Mouse (Mus musculus) neural tube, embryonic 14.5 days (tissue): ENCODE measurements around the gene Cyb5rl. TPM values are rescaled to one million over a fixed set of nuclear protein-coding genes. Genes with fewer than 3 reads are reported as not detected.
A peak's percentile ranks its signal among the peaks of the same experiment; 100 is the strongest.

Experiments
- ATAC-seq: fragments of 200-750 bp; cut with Nextera tagmentation; 2 replicates; pipeline ENCODE4 v1.8.0; 2017; ENCODE audit warnings: low read depth, mild to moderate bottlenecking, moderate TSS enrichment, moderate library complexity
- H3K27ac ChIP-seq: fragments of 300-500 bp; sonication (generic); 2 replicates; pipeline ENCODE4 v1.5.1; 2014; ENCODE audit warnings: low read depth, mild to moderate bottlenecking, control low read depth, low read length, moderate library complexity, mixed read lengths
- H3K27me3 ChIP-seq: fragments of 300-500 bp; sonication (generic); 2 replicates; pipeline ENCODE4 v1.6.1; 2014; ENCODE audit warnings: low read length; ENCODE audit not compliant: control insufficient read depth, insufficient read depth
- H3K36me3 ChIP-seq: fragments of 300-500 bp; sonication (generic); 2 replicates; pipeline ENCODE4 v1.6.1; 2014; ENCODE audit warnings: low read length, mixed read lengths; ENCODE audit not compliant: control insufficient read depth, insufficient read depth
- H3K4me1 ChIP-seq: fragments of 300-500 bp; sonication (generic); 2 replicates; pipeline ENCODE4 v1.6.1; 2014; ENCODE audit warnings: low read length; ENCODE audit not compliant: control insufficient read depth, insufficient read depth
- H3K4me2 ChIP-seq: fragments of 300-500 bp; sonication (generic); 2 replicates; pipeline ENCODE4 v1.6.1; 2014; ENCODE audit warnings: mild to moderate bottlenecking, low read depth, low read length, control low read depth
- H3K4me3 ChIP-seq: fragments of 300-500 bp; sonication (generic); 2 replicates; pipeline ENCODE4 v1.5.1; 2014; ENCODE audit warnings: low read depth, low read length, control low read depth, mixed read lengths
- H3K9ac ChIP-seq: fragments of 300-500 bp; sonication (generic); replicated peaks from 2 replicates; pipeline ENCODE4 v1.6.1; 2014; ENCODE audit warnings: low read depth, mild to moderate bottlenecking, control low read depth, low read length, mixed read lengths
- H3K9me3 ChIP-seq: fragments of 300-500 bp; sonication (generic); 2 replicates; pipeline ENCODE4 v1.6.1; 2016; ENCODE audit warnings: low read length; ENCODE audit not compliant: control insufficient read depth
- WGBS: fragments of 180-500 bp; shearing (Covaris S2); extraction: QIAGEN DNeasy Blood & Tissue Kit; methylation state at CpG from one replicate; pipeline ENCODE4 v1.1.7; 2014; 5-methylcytosine and 5-hydroxymethylcytosine counted together
- polyA plus RNA-seq: library from polyadenylated mRNA; unstranded; fragments of >200 nt; fragmentation: Nextera tagmentation; extraction: Ambion mirVana; gene quantifications from 2 replicates; pipeline ENCODE4 v1.2.1, GENCODE M21; 2014

The Cyb5rl gene
- polyA plus RNA-seq, 1 experiment from 2014 or later, result 4.8 TPM

DNA sequence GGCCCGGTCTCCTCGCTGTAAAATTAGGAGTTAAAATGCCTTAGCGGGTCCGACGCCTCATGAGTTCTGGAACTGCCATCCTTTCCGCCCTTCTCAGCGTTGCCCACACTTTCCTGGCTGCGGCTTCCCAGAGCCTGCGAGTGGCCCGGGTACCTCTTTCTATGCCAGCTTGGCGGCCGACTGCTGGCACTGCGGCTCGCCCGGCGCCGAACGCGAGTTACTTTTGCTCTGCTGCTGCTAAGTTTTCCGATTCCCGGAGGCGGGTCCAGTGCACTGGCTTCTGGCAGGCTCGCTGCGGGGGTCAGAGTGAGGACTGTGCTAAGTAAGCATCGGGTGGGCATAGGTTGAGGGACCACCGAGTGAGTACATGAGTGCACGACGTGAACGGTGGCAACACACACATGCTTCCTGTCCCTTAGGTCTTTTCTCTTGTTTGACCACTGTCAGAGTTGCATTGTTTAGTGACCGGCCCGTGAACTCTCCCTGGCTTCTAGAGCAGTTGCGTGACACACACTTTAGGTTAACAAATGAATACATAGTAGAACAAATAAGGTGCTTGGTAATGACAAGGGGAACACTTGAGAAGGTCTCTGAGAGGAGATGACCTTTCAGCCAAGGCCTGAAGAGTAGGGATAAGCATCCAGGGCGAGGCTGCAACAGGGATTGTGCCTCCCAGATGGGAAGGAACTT, 508 bp downstream of the Cyb5rl start:
- WGBS, result 2% methylated on average over 33 of the region's 33 CpGs
- H3K4me2 ChIP-seq, result peak overlapping the region; percentile 94
- H3K9ac ChIP-seq, result peak overlapping the region; percentile 44
- no peaks in the 10 kb centered on the region; the same call in 1 of the 2 replicates for H3K27me3 ChIP-seq
- peaks cover 12% of the 10 kb centered on the region for H3K4me1 ChIP-seq
- H3K27ac ChIP-seq, result no peak overlapping the region
- peak; percentile 41 for ATAC-seq
- H3K9me3 ChIP-seq, result no peaks in the 10 kb centered on the region
- peak overlapping the region; percentile 77 for H3K4me3 ChIP-seq
- peaks cover 3% of the 10 kb centered on the region; the same call in 1 of the 2 replicates for H3K36me3 ChIP-seq

GRCm38 (mm10) chr4:107072343-107072742, 5.6 kb downstream of the Cyb5rl start:
- H3K9ac ChIP-seq, result no peak overlapping the region
- 90% methylated on average over 9 of the region's 9 CpGs for WGBS
- no peaks in the 10 kb centered on the region for H3K27me3 ChIP-seq
- H3K36me3 ChIP-seq, result no peaks in the 10 kb centered on the region
- peaks cover 3% of the 10 kb centered on the region; the same call in 1 of the 2 replicates for H3K4me1 ChIP-seq
- no peak overlapping the region for H3K4me2 ChIP-seq
- ATAC-seq, result no peak
- H3K4me3 ChIP-seq, result no peak overlapping the region
- no peaks in the 10 kb centered on the region for H3K9me3 ChIP-seq
- no peak overlapping the region for H3K27ac ChIP-seq

- no peaks in the 10 kb centered on the region for H3K27me3 ChIP-seq
- WGBS, result 84% methylated on average over 5 of the region's 5 CpGs
- no peak overlapping the region for H3K4me3 ChIP-seq
- ATAC-seq, result no peak
- H3K9me3 ChIP-seq, result no peaks in the 10 kb centered on the region
- H3K27ac ChIP-seq, result no peak overlapping the region
- H3K9ac ChIP-seq, result no peak overlapping the region
- H3K4me1 ChIP-seq, result no peaks in the 10 kb centered on the region
- H3K36me3 ChIP-seq, result no peaks in the 10 kb centered on the region
- H3K4me2 ChIP-seq, result no peak overlapping the region
Measured at GRCm38 (mm10) chr4:107075456-107075855, 8.7 kb downstream of the Cyb5rl start.

DNA sequence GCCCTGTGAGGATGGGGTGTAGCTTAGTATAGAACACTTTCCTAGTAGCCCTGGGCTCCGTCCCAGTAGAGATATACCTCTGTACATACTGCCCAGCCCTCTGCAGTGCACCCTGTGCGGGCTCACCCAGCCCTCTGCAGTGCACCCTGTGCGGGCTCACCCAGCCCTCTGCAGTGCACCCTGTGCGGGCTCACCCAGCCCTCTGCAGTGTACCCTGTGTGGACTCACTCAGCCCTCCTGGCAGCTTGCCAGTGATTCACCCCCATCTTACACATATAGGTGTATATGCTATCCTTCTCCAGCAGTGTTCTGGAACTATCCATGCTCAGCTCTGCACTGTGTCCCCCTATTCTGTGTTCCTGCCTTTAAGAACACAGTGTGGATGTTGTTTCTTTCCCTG, 12.1 kb downstream of the Cyb5rl start:
- no peak overlapping the region for H3K9ac ChIP-seq
- no peak overlapping the region for H3K4me3 ChIP-seq
- no peaks in the 10 kb centered on the region for H3K27me3 ChIP-seq
- no peaks in the 10 kb centered on the region for H3K36me3 ChIP-seq
- H3K4me1 ChIP-seq, result no peaks in the 10 kb centered on the region
- no peak for ATAC-seq
- no peaks in the 10 kb centered on the region for H3K9me3 ChIP-seq
- H3K4me2 ChIP-seq, result no peak overlapping the region
- WGBS, result 92% methylated on average over 4 of the region's 4 CpGs
- H3K27ac ChIP-seq, result no peak overlapping the region

GRCm38 (mm10) chr4:107079716-107080115, 12.9 kb downstream of the Cyb5rl start:
- ATAC-seq, result no peak
- no peaks in the 10 kb centered on the region for H3K27me3 ChIP-seq
- no peaks in the 10 kb centered on the region for H3K9me3 ChIP-seq
- H3K4me2 ChIP-seq, result no peak overlapping the region
- H3K27ac ChIP-seq, result no peak overlapping the region
- no peak overlapping the region for H3K9ac ChIP-seq
- peaks cover 5% of the 10 kb centered on the region; the same call in 1 of the 2 replicates for H3K4me1 ChIP-seq
- H3K4me3 ChIP-seq, result no peak overlapping the region
- H3K36me3 ChIP-seq, result no peaks in the 10 kb centered on the region

- no peaks in the 10 kb centered on the region for H3K36me3 ChIP-seq
- no peak for ATAC-seq
- no peaks in the 10 kb centered on the region for H3K9me3 ChIP-seq
- H3K27me3 ChIP-seq, result no peaks in the 10 kb centered on the region
- no peak overlapping the region for H3K9ac ChIP-seq
- H3K4me1 ChIP-seq, result peaks cover 8% of the 10 kb centered on the region; the same call in 1 of the 2 replicates
- no peak overlapping the region for H3K27ac ChIP-seq
- WGBS, result 87% methylated on average over 3 of the region's 3 CpGs
- H3K4me2 ChIP-seq, result no peak overlapping the region
- H3K4me3 ChIP-seq, result no peak overlapping the region
Measured at GRCm38 (mm10) chr4:107082185-107082584, 15.4 kb downstream of the Cyb5rl start.

DNA sequence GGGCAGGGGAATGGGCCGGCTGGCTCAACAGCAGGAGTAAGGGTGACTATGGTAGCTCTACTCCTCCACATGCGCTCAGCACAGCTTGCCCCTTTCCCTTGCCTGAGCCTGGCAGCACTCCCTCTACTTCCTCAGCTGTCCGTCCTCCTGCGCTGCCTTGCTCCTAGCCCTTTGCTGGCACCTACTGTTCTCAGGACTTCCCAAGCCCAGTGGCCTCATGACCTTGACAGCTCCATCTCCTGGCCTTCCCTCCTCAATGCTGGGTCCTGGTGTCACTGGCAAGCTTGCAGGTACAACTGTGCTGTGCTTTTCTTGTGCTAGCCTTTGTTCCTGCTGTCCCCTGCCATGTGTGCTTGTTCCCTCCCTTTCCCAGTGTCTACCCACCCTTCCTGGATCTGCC, 16.3 kb downstream of the Cyb5rl start:
- Histone ChIP-seq H3K27ac (no peak overlapping the region), H3K36me3 (no peaks in the 10 kb centered on the region), H3K4me2 (no peak overlapping the region), H3K4me1 (peaks cover 8% of the 10 kb centered on the region; the same call in 1 of the 2 replicates), H3K9me3 (no peaks in the 10 kb centered on the region), H3K4me3 (no peak overlapping the region), H3K9ac (no peak overlapping the region), H3K27me3 (no peaks in the 10 kb centered on the region)
- WGBS, result 100% methylated on average over 4 of the region's 4 CpGs
- ATAC-seq, result no peak

- H3K9ac ChIP-seq, result no peak overlapping the region
- no peak overlapping the region for H3K4me3 ChIP-seq
- H3K36me3 ChIP-seq, result no peaks in the 10 kb centered on the region
- peak; percentile 72 for ATAC-seq
- 5% methylated on average over 1 of the region's 1 CpGs for WGBS
- H3K9me3 ChIP-seq, result no peaks in the 10 kb centered on the region
- H3K4me2 ChIP-seq, result no peak overlapping the region
- peak overlapping the region; percentile 66 for H3K27ac ChIP-seq
- H3K4me1 ChIP-seq, result peaks cover 8% of the 10 kb centered on the region; the same call in 1 of the 2 replicates
- no peaks in the 10 kb centered on the region for H3K27me3 ChIP-seq
Measured at GRCm38 (mm10) chr4:107084343-107084742, 17.6 kb downstream of the Cyb5rl start.

GRCm38 (mm10) chr4:107084858-107085257, 18.1 kb downstream of the Cyb5rl start:
- Histone ChIP-seq H3K9me3 (no peaks in the 10 kb centered on the region), H3K36me3 (no peaks in the 10 kb centered on the region), H3K27ac (peak overlapping the region; percentile 66), H3K27me3 (no peaks in the 10 kb centered on the region), H3K4me2 (no peak overlapping the region), H3K4me3 (no peak overlapping the region), H3K9ac (no peak overlapping the region), H3K4me1 (peaks cover 8% of the 10 kb centered on the region; the same call in 1 of the 2 replicates)
- WGBS, result 5% methylated on average over 6 of the region's 6 CpGs
- peak; percentile 94 for ATAC-seq
